Mouse (Mus musculus) kidney, postnatal 14 days (tissue): Measurements from ENCODE around the gene Smo.

Experiments
- DNase-seq: peaks from one replicate; pipeline ENCODE4 v3.0.0; 2022; ENCODE audit warnings: mixed read lengths

The Smo gene

DNA sequence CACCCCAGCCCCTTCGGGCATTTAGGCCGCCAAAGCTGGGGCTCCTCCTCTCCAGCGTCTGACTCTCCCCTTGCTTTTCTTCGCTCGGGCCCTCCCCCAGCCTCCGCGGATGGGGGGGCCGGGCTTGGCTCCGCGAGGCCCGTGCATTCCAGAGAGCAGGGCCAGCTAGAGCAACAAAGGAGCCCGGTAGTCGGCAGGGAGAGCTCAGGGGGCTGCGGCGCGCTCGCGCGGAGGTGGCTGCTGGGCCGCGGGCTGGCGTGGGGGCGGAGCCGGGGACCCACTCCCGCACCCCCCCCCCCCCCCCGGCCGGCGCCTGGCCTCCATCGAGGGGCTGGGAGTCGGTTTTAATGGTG lies at the start of gene Smo:
Smo (plus strand) TSS at position 168 of the 353 bp plus-strand sequence.
- DNase-seq = peak; percentile 92

- DNase-seq = no peak
Measured at GRCm38 (mm10) chr6:29685952-29686351, 49.4 kb upstream of the Smo start.

DNA sequence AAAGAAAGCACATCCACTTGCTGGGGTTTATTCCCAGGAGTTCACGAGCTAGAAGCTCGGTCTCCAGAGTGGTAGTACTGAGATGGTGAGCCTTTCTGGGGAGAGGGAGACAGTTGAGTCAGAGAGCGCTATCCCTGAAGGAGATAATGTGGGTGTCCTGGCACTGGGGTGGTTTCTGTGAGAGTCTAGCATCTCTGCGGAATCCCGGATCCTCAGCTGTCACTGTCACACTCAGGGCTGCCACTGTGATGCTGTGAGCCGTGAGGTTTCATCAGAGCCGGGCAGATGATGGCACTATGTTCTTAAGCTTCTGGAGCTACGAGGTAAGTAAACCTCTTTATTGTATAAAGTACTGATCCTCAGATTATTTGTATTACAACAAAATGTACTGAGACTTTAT lies 45.8 kb upstream of the Smo start:
- no peak for DNase-seq

DNA sequence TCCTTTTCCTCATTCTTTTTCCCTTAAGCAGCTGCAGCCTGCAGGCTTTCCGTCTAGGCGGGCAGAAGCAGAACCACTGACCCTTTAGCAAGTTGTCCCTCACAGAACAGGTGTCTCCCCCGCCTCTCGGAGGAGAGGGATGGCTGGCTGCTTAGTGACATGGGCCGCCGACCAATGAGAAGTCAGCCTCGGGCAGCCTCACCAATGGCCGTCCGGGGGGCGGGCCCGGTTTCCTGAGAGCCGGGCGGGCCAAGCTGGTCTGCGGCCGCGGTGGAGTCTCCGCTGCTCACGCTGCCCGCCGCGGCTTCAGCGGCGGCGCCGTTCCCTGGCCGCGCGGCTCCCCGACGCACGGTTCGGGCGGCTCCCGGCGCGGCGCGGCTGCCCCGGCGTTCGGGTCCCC lies 41.4 kb upstream of the Smo start, which contains the start of gene Tspan33:
Tspan33 (plus strand) TSS at position 270 of the 400 bp plus-strand sequence.
- DNase-seq = peak; percentile 97

DNA sequence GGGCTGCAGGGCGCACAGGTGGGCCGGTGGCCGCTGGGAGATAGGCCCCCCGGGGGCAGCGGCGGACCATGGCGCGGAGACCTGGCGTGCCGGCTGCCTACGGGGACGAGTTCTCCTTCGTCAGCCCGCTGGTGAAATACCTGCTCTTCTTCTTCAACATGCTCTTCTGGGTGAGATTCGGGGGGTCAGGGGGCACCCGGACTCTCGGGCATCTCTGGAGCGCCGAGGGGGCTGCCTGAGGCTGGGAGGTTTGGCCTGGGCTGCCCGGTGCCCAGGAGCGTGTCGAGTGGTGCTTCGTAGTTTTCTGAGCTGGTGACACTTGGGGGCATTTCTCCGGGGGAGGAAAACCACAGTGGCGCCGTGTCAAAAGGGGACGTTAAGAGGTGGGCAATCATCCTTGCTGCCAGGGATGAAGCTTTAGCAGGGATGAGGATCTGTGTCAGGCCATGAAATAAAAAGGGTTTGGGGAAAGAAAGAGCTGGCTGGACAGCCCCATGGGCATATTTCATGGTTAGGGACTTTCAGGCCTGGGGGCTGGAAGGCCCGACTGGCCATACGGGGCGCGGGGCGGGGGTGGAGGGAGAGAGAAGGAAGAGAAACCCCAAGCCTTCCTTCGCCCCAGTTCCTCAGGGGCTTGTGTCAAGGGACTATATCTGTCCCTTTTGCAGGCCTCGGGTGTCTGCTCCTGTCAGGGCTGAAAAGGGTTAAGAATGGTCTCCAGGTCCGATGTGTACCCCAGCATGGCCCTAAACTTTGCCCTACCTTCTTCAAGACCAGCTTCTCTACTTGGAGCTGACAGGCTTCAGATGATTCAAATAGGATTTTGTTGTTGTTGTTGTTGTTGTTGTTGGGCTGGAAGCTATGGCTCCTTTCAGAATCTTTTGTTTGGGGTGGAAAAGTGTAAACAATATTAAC lies 40.7 kb upstream of the Smo start:
- no peak for DNase-seq

GRCm38 (mm10) chr6:29695290-29695674 lies 40.0 kb upstream of the Smo start:
- no peak for DNase-seq

GRCm38 (mm10) chr6:29695975-29696374 lies 39.3 kb upstream of the Smo start:
- no peak for DNase-seq

DNA sequence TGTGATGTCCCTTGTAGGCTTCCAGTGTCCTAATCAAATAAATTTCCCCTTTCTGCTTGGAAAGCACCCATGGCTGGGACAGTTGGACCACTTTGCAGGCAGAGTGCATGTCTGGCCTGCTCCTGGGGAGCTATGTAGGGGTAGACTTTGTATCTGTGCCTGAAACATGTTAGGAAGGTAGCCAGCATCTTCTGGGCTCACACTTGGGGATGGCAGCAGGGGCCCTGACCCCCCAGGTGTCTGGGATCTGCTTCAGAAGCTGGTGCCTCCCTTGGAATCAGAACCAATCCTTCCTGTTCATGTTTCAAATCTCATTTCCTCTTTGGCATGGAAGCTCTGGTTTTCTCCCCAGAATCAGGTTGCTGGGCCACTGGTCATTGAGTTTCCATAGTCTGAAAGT lies 38.2 kb upstream of the Smo start:
- DNase-seq = no peak

DNA sequence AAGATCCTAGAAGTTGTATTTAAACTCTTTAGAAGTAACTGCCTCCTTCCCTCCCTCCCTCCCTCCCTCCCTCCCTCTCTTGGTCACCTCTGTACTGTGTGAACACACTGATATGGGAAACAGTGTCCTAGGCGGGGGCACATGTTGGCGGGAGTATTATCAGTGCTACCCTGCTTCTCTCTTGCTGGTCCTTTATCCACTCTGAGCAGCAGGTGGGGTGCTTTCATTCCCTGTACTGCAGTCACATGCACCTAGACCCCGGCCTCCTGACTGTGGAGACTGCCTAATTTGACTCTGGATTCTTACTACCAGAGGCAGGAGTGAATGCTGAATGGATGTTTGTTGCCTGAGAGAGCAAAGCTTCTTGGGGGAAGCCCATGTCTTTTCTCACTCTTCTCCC lies 37.8 kb upstream of the Smo start:
- DNase-seq = no peak

DNA sequence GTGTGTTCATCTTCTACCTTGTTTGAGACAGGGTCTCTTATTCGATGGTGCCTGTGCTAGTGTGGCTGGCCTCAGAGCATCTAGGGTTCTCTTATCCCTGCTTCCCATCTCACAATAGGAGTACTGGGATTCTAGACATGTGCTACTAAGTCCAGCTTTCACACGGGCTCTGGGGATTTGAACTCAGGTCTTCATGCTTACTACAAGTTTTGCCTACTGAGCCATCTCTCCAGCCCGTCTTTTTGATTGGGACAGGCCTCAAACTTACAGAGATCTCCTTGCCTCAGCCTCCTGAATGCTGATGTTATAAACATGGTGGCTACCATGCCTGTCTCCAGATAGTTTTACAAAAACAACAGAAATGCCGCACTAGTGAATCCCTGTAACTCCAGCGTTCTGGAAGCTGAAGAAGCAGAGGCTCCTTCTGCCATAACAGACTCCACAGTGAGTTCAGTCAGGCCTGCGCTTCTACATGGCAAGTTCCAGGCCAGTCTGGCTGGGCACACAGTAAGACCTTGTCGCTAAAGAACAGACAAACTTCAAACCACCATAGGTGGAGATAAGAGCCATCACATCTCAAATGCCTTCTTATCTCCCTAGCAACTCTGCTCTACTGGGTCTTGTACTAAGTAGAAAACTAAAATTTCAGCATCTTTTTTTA lies 36.1 kb upstream of the Smo start:
- no peak for DNase-seq

- DNase-seq = no peak
Measured at GRCm38 (mm10) chr6:29701051-29701450, 34.3 kb upstream of the Smo start.

GRCm38 (mm10) chr6:29702126-29702525 lies 33.2 kb upstream of the Smo start:
- no peak for DNase-seq

DNA sequence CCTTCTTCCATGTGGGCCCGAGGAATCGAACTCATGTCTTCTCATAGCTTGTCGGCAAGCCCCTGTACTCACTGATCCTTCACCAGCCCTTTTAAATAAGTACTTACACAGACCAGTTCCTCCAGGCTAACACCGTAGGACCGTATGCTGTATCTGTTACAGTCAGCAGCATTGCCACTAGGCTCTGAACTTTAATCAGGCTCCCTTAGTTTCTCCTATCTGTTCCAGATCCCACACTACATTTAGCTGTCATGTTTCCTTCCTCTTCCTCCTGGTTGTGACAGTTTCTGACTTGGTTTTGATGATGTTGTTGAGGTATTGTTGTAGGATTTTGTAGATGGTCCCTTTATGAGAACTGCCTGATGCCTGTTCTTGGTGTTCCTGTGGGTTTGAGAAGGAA lies 31.2 kb upstream of the Smo start:
- DNase-seq = no peak

DNA sequence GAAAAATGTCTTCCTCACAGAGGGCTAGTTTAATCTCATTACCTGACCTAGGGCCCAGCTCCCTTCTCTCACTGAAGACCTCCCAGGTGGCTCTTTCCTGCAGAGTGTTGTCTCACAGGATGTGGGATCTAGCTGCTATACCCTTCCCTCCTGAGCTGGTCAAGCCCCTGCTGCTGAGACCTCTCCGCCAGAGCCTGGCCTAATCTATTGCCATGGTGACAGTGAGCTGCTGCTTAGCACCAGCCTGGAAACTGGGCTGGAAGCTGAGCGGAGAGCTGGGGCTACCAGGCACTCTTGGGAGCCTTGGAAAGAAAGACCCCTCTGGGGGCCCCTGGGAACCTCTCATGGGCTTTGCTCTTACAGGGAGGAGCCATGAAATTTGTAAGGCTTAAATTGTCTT lies 27.4 kb upstream of the Smo start:
- DNase-seq = no peak

DNA sequence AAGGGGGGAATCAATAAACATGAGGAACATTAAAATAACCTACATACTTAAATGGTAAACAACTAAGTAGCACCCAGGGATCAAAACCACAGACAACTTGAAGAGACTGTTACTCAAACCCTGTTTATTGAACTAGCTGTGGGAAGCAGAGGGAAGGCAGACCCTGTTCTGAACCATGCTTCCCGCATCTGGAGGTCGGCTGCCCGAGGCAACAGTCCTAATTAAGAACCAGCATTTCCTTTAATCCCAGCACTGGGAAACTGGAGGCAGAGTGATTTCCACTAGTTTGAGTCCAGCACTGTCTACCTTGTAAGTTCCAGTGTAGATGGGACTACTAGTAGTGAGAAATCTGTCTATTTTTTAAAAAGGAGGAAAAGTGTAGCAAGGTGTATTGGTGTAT lies 24.0 kb upstream of the Smo start:
- DNase-seq = no peak

DNA sequence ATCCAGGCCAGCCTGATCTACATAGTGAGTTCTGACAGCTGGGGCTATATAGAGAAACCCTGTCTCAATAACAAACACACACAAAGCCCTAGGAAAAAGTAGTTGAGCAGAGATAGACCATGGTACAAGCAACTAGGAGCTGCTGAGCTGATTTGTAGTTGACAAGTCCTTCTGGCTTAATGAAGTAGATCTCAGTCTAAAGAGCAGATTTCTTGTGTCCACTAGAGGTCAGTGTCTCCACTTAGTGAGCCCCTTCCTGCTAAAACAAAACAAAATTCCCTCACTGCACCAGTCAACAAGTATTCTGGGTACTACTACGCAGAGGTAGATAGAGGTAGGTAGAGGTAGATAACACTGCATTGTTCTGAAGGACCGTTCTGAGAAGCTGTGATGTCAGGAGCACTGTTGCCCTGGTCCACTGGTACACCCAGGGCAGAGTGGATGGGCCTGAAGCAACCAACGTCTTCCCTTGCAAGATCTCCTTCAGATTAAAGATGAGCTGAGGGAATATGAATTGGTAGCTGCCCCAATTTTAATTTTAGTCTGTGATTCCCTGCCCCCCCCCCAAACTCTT lies 23.2 kb upstream of the Smo start:
- peak; percentile 65 for DNase-seq

DNA sequence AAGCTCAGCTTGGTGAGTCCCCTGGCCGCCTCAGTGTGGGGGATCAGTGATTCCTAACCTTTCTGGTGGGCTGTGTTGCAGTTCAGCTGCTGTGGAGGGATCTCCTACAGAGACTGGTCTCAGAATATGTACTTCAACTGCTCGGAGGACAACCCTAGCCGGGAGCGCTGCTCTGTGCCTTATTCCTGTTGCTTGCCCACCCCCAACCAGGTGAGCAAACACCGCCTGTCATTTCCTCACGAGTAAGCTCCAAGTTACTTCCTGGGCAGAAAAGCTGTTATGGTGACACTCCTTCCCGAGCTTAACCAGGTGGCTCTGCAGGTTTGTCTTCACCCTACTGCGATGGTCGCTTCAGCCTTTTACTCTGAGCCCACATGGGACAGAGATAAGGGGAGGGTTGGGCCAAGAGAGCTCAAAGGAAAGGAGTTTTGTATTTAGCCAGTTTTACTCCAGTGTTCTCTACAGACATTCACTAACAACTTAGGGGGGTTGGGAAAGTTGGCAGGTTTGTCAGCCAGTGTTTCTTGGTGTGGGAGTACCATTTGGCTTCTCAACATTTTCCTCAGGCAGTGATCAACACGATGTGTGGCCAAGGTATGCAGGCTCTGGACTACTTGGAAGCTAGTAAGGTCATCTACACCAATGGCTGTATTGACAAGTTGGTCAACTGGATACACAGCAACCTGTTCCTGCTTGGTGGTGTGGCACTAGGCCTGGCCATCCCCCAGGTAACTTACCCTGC lies 18.5 kb upstream of the Smo start:
- DNase-seq = no peak

DNA sequence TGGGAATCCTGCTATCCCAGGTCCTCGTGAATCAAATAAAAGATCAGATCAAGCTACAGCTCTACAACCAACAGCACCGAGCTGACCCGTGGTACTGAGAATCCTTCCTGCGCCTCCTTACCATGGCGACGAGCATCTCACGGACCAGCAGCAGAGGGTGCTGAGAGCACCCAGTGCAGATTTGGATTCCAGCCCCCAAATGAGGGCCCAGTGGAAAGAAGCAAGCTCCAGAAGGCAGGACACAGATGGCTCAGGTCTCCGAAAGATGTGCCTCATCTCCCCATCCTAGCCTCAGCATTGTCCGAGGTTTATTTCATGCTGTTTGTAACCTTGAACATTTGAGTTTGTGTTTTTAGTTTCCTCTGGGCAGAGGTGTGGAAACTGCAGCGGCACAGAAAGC lies 17.8 kb upstream of the Smo start:
- DNase-seq = no peak

DNA sequence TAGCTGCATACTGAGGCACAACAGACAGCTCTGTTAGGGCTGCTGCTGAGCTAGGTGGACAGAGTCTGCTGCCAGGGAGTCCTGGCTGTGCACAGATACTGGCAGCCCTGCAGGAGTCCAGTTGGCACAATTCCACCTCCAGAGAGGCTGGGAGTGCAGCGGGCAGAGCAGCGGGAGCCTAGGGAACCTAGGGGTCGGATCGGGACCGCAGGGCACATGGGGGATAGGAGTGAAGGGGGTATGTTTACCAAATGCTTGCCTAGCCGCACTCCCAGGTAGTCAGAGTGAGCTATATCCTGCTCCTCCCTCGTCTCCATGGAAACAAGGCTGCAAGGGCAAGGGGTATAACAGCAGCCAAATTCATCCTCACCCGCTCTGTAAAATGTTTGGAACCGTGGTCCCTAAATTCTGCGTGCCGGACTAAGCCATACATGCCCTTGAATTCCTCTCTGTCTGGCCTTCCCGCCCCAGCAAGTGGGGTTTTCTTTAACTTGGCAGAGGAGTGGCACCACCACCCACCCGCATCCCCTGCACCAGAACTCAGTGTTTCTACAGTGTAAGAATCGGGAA lies 17.3 kb upstream of the Smo start:
- peak; percentile 62 for DNase-seq

DNA sequence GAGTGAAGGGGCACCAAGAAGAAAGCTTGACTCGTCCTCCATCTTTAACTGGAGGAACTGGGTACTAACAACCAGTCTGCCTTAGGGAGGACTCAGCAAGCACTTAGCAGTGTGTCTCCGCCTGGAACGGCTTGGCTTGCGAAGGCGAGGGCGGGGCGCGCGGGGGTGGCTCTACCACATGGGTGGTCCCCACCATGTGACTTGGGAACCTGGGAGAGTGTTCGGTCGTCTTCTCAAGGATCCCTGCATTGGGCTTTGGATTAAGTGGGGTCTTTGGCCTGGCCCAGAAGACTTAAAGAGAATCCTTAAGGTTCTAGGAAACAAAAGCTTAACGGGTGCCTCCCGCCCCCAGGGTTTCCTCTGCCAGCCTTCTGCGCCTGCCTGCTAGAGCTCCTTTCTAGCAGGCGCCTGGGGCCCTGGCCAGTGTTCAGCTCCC lies 16.4 kb upstream of the Smo start:
- DNase-seq = peak; percentile 20

- DNase-seq = no peak
Measured at GRCm38 (mm10) chr6:29721890-29722289, 13.4 kb upstream of the Smo start.

GRCm38 (mm10) chr6:29726576-29727200 lies 8.6 kb upstream of the Smo start:
- DNase-seq = no peak
